Mouse (Mus musculus): ENCODE measurements around the gene Tc2n.
"Not testable (repeated sequence)": the region's sequence is repeated elsewhere in the genome, so short reads cannot be mapped to it uniquely, and the experiment has no call there.

The Tc2n gene

GRCm38 (mm10) chr12:101718054-101718754 is at the start of gene Tc2n:
Gene Tc2n (minus strand): TSS chr12:101718523.
- CTCF ChIA-PET, result interaction anchor here in 3 of 4 experiments (0.6 to 0.7 kb wide), 4 partner anchors 24 to 1612 kb away, joined by 3 to 4 read pairs (median 3); no protein-coding TSS in a partner anchor
- POLR2A ChIA-PET, result interaction anchor here in 3 of 4 experiments (0.6 to 1.5 kb wide), 13 partner anchors 10 to 637 kb away, joined by 3 to 6 read pairs (median 3); no protein-coding TSS in a partner anchor

- ChIA-PET POLR2A (interaction anchor here in 1 of 4 experiments (1.0 kb wide), 1 partner anchor 8 kb away, joined by 3 read pairs; no protein-coding TSS in a partner anchor), CTCF (no interaction called here)
These were observed 49.2 kb upstream of the Tc2n start for GRCm38 (mm10) chr12:101767306-101768053.

- CTCF ChIA-PET, result no interaction called here
- POLR2A ChIA-PET, result interaction anchor here in 1 of 4 experiments (1.0 kb wide), 1 partner anchor 9 kb away, joined by 3 read pairs; no protein-coding TSS in a partner anchor
These were observed 48.0 kb upstream of the Tc2n start for GRCm38 (mm10) chr12:101766228-101766852.

- ChIA-PET POLR2A (no interaction called here), CTCF (interaction anchor here in 1 of 4 experiments (0.6 kb wide), 1 partner anchor 105 kb away, joined by 9 read pairs; no protein-coding TSS in a partner anchor)
These were observed 46.5 kb upstream of the Tc2n start for GRCm38 (mm10) chr12:101764870-101765269.

DNA sequence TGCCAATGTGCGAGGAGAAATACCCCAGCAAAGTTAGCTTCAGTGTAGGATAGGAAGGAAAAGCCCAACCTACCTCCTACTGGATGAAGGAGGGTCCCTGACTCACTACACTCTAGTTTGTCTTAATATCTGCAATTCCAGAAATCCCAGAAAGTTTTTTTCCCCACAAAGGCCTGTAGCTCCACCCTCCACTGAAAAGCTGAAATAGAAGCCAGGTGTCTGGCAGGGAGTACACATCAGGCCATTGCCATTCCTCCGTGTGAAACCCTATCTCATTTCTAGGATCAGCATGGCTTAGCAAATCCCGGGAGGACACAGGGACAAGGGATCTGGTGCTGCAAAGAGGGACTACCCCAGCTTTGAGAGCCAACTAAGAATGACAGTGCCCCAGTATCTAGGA is 44.7 kb upstream of the Tc2n start:
- CTCF ChIA-PET, result no interaction called here
- POLR2A ChIA-PET, result no interaction called here

- CTCF ChIA-PET, result no interaction called here
These were observed 43.7 kb upstream of the Tc2n start for GRCm38 (mm10) chr12:101762054-101762453.

GRCm38 (mm10) chr12:101759440-101760045 is 41.2 kb upstream of the Tc2n start:
- ChIA-PET CTCF (interaction anchor here in 1 of 4 experiments (0.7 kb wide), 1 partner anchor 93 kb away, joined by 3 read pairs; no protein-coding TSS in a partner anchor), POLR2A (interaction anchor here in 1 of 4 experiments (1.5 kb wide), 1 partner anchor 11 kb away, joined by 4 read pairs; no protein-coding TSS in a partner anchor)

More at GRCm38 (mm10) chr12:101762054-101762453, 43.7 kb upstream of the Tc2n start:
- POLR2A ChIA-PET, result no interaction called here

DNA sequence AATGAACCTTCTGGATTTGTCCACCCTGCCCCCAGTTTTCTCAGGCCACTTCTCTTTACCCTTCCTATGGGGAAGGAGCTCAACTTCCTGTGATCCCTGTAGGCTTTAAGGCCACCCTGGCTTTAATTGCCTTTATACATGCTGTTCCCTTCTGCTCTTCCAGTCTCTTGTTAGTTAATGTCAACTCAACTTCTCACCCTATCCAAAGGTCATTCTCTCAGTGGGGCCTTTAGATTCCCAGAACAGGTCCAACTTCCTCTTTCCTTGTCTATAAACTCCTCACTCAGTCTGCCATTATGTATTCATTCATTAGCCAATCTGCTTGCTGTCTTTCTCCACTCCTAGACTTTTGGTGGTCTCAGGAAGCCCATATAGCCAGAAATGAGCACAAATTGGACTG is 40.4 kb upstream of the Tc2n start:
- POLR2A ChIA-PET, result interaction anchor here in 1 of 4 experiments (1.5 kb wide), 1 partner anchor 12 kb away, joined by 4 read pairs; no protein-coding TSS in a partner anchor
- CTCF ChIA-PET, result interaction anchor here in 1 of 4 experiments (0.5 kb wide), 1 partner anchor 13 kb away, joined by 4 read pairs; no protein-coding TSS in a partner anchor

GRCm38 (mm10) chr12:101742375-101742774 is 24.1 kb upstream of the Tc2n start:
- ChIA-PET CTCF (no interaction called here), POLR2A (interaction anchor here in 1 of 4 experiments (0.7 kb wide), 1 partner anchor 143 kb away, joined by 3 read pairs; no protein-coding TSS in a partner anchor)

DNA sequence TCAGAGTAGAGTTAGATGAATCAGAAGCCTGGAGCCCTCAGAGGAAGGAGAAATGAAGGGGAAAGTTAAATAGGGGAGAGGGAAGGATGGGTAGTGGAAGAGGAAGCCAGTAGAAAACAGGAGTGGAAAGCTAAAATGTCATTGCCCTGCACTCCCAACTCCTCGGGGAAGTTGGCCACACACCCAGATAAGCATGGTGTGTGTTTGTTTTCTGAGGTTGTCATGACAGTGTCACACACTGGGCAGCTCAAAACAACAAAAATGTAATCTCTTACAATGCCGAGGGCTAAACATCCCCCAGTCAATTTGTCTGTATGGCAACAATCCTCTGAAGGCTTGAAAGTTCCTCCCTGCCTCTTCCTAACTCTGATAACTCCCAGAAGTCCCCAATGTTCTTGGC is 22.2 kb upstream of the Tc2n start:
- CTCF ChIA-PET, result no interaction called here
- POLR2A ChIA-PET, result no interaction called here

GRCm38 (mm10) chr12:101740045-101740444 is 21.7 kb upstream of the Tc2n start:
- POLR2A ChIA-PET, result no interaction called here
- CTCF ChIA-PET, result no interaction called here

- CTCF ChIA-PET, result interaction anchor here in 3 of 4 experiments (0.5 to 0.8 kb wide), 6 partner anchors 97 to 1613 kb away, joined by 3 to 10 read pairs (median 3); no protein-coding TSS in a partner anchor
These were observed 430 bp upstream of the Tc2n start for GRCm38 (mm10) chr12:101718755-101719150.

DNA sequence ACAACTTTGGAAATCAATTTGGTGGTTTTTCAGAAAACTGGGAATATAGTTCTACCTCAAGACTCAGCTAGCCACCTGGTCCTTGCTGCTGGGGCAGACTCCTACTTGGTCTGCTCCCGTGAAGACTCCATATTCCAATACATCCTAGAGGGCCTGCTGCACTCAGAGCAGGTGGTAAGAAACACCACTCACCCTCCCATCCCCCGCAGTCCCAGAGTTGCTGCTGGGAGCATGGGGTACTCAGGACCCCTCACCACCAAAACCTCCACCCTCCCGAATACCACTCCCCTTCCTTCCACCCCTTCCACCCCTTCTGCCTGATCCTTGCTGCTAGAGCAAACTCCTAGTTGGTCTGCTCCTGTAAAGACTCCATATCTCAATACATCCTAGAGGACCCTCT is 19.1 kb downstream of the Tc2n start:
- ChIA-PET CTCF (no interaction called here), POLR2A (no interaction called here)

More at GRCm38 (mm10) chr12:101718755-101719150, 430 bp upstream of the Tc2n start:
- POLR2A ChIA-PET, result interaction anchor here in 3 of 4 experiments (0.7 to 1.5 kb wide), 8 partner anchors 10 to 635 kb away, joined by 3 to 6 read pairs (median 4); no protein-coding TSS in a partner anchor

- ChIA-PET CTCF (no interaction called here), POLR2A (no interaction called here)
These were observed 21.8 kb downstream of the Tc2n start for GRCm38 (mm10) chr12:101696521-101696920.

- ChIA-PET POLR2A (no interaction called here), CTCF (no interaction called here)
These were observed 37.8 kb downstream of the Tc2n start for GRCm38 (mm10) chr12:101680538-101680937.

- POLR2A ChIA-PET, result no interaction called here
- CTCF ChIA-PET, result no interaction called here
These were observed 50.8 kb downstream of the Tc2n start for GRCm38 (mm10) chr12:101667502-101667901.

GRCm38 (mm10) chr12:101633137-101633536 is 85.2 kb downstream of the Tc2n start:
- ChIA-PET POLR2A (no interaction called here), CTCF (no interaction called here)

DNA sequence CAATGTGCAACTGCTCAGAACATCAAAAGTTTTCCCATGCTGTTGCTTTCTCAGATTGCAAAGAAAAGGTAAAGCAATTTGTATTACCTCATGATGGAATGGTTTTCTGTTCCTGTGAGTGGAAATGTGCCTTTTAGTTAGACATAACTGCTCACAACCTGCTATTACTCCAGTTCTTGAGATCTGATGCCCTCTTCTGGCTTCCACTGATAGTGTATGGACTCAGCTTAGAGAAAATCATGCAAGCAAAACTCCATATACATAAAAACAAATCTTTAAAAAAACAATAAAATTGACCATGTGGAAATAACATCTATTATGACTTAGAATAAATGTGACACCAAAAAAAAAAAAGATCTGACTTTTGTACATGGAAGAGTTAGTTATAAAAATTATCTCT is 111.7 kb downstream of the Tc2n start:
- CTCF ChIA-PET, result interaction anchor here in 1 of 4 experiments (0.7 kb wide), 2 partner anchors 213 to 1751 kb away, joined by 3 to 7 read pairs; no protein-coding TSS in a partner anchor

More for the DNA sequence above, 111.7 kb downstream of the Tc2n start:
- POLR2A ChIA-PET, result not testable (repeated sequence)
